Mouse (Mus musculus): Measurements from ENCODE around the gene Lmx1a.

The Lmx1a gene

DNA sequence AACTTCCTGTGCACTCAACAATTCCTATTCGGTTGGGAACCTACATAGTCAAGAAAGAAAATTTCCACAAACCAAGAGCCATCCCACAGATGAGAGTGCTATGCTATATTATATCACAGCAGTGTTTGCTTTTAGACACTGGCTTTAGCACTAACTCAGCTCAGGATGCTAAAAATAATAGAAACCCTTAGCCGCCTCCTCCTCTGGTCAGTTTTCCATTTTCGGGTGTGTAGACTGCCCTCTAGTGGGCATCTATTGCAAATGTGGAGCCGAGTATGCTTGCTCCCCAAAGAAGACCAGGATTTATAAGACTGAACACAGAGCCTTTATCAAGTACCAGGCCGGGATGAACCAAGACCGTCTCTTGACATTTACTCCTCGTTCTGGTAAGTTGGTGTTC, 207.2 kb downstream of the Lmx1a start:
- peak; percentile 26 for DNase-seq (ENCODE audit: low spot score)

All from lung, postnatal 25 days (tissue).